Mouse (Mus musculus) heart, postnatal 14 days (tissue): ENCODE measurements around the gene Camkk1. TPM values are rescaled to one million over a fixed set of nuclear protein-coding genes. Genes with fewer than 3 reads are reported as not detected.

Source experiments
- total RNA-seq, 2 experiments: library from RNA; stranded (reverse); gene quantifications; 2 replicates each; pipeline ENCODE4 v1.2.3; 2021

The Camkk1 gene
- total RNA-seq, 2 experiments from 2014 or later: 1.4 to 1.8 TPM

Other genes starting within 250 kb of the Camkk1 start
- gene Cyb5d2, start 222.9 kb upstream of the Camkk1 start, total RNA-seq: 10 to 100 TPM; 11.4 to 11.6 TPM
- gene Zzef1, start 222.8 kb upstream of the Camkk1 start, total RNA-seq: 10 to 100 TPM; 24.4 to 29.0 TPM
- gene Atp2a3, start 57.8 kb upstream of the Camkk1 start, total RNA-seq: 10 to 100 TPM; 18.4 to 19.3 TPM
- 1 to 10 TPM in 1 of 2 experiments, under 1 TPM in 1; 0.60 to 1.0 TPM for gene P2rx1, start 19.9 kb upstream of the Camkk1 start, total RNA-seq
- gene Ncbp3, start 28.8 kb downstream of the Camkk1 start, total RNA-seq: 1 to 10 TPM; 7.6 to 7.8 TPM
- gene Itgae, start 71.6 kb downstream of the Camkk1 start, total RNA-seq: under 1 TPM in 1 of 2 experiments, not detected in 1; 0.20 TPM
- gene Haspin, start 119.3 kb downstream of the Camkk1 start, total RNA-seq: 1 to 10 TPM in 1 of 2 experiments, under 1 TPM in 1; 0.81 to 1.3 TPM
- 1 to 10 TPM; 6.9 to 7.7 TPM for gene P2rx5, start 141.4 kb downstream of the Camkk1 start, total RNA-seq
- 10 to 100 TPM; 72.4 to 75.5 TPM for gene Emc6, start 158.0 kb downstream of the Camkk1 start, total RNA-seq
- 10 to 100 TPM; 55.3 to 62.3 TPM for gene Tax1bp3, start 158.1 kb downstream of the Camkk1 start, total RNA-seq
- gene Ctns, start 180.0 kb downstream of the Camkk1 start, total RNA-seq: 10 to 100 TPM; 11.3 to 11.7 TPM
- gene Shpk, start 180.5 kb downstream of the Camkk1 start, total RNA-seq: 1 to 10 TPM; 1.2 to 1.5 TPM
- under 1 TPM in 1 of 2 experiments, not detected in 1; 0.12 TPM for gene Trpv1, start 215.3 kb downstream of the Camkk1 start, total RNA-seq
- under 1 TPM; 0.10 TPM for gene Trpv3, start 248.4 kb downstream of the Camkk1 start, total RNA-seq